Comparison of ENCODE assay signal across 9 mouse cellular contexts in genomic region chr5:93000774-93001757, GRCm38 (mm10). TPM values are rescaled to one million over a fixed set of nuclear protein-coding genes. Genes with fewer than 3 reads are reported as not detected.
A peak's percentile ranks its signal among the peaks of the same experiment; 100 is the strongest.
DNase-seq lines count a peak whose midpoint lies in the region; ATAC-seq and TF ChIP-seq lines count a peak whose summit lies in the region.
"Had no signal": no experiment of that assay in that cellular context is flagged by ENCODE, and none has a peak within 500 bp of the region (broad histone marks: within the 10 kb centered on the region; RNA-seq: fewer than 3 reads in every experiment).

No protein-coding gene starts in this region.

- no peak overlapping the region for H3K4me3 ChIP-seq in hindbrain, postnatal 0 days (ENCODE audit: low read length)
- no peak overlapping the region for H3K4me3 ChIP-seq in limb, embryonic 12.5 days (replicated peaks)

- 72% methylated on average over 17 of the region's 17 CpGs for WGBS in hindbrain, postnatal 0 days
- WGBS in limb, embryonic 12.5 days: 61% methylated on average over 17 of the region's 17 CpGs

- no peak overlapping the region for H3K9ac ChIP-seq in hindbrain, postnatal 0 days (replicated peaks; ENCODE audit: low read length)
- no peak overlapping the region for H3K9ac ChIP-seq in limb, embryonic 12.5 days (replicated peaks)

- H3K27me3 ChIP-seq in hindbrain, postnatal 0 days (ENCODE audit: insufficient read depth, low read length): no peaks in the 10 kb centered on the region
- H3K27me3 ChIP-seq in limb, embryonic 12.5 days: no peaks in the 10 kb centered on the region
- H3K27me3 ChIP-seq: Patski had no signal

- no peaks in the 10 kb centered on the region for H3K9me3 ChIP-seq in hindbrain, postnatal 0 days (ENCODE audit: low read length)
- H3K9me3 ChIP-seq in limb, embryonic 12.5 days: no peaks in the 10 kb centered on the region

- no peak for ATAC-seq in hindbrain, postnatal 0 days
- ATAC-seq in limb, embryonic 12.5 days (ENCODE audit: insufficient number of reproducible peaks, insufficient read depth, low FRiP score, low TSS enrichment, low read depth): no peak
- ATAC-seq: Patski had no signal

- 0 out of 2 replicates have a peak overlapping the region, but pooled peaks have one; percentile 8 for H3K27ac ChIP-seq in hindbrain, postnatal 0 days
- peak overlapping the region; percentile 76 for H3K27ac ChIP-seq in limb, embryonic 12.5 days

- no peak overlapping the region for H3K4me2 ChIP-seq in hindbrain, postnatal 0 days (ENCODE audit: low read depth, low read length)
- H3K4me2 ChIP-seq in limb, embryonic 12.5 days: no peak overlapping the region

- peak; percentile 56 for DNase-seq in left cerebral cortex, adult 11 months (ENCODE audit: low spot score)
- DNase-seq in left cerebral cortex, postnatal 4 days: no peak
- peak; percentile 40 to 65 for DNase-seq in frontal cortex, postnatal 25 days (ENCODE audit: low spot score in 2 of 2)
- no peak for DNase-seq in hindbrain, postnatal 0 days (ENCODE audit: low spot score)
- peak; percentile 71 to 82 for DNase-seq in right cerebral cortex, postnatal 10 days (ENCODE audit: low spot score in 2 of 2)
- no peak for DNase-seq in urinary bladder, postnatal 4 days (ENCODE audit: low spot score in 2 of 2)
- no peak for DNase-seq in adrenal gland, postnatal 14 days

- intact Hi-C loops in left cerebral cortex, postnatal 4 days (cut with DNase I): no loop called here

- TF ChIP-seq CTCF in hindbrain, postnatal 0 days (IDR thresholded peaks at IDR 0.05; ENCODE audit: low read depth): no peak

- H3K4me1 ChIP-seq in hindbrain, postnatal 0 days (ENCODE audit: insufficient read depth, low read length): no peaks in the 10 kb centered on the region
- H3K4me1 ChIP-seq in limb, embryonic 12.5 days (replicated peaks): peaks cover 59% of the 10 kb centered on the region

- H3K36me3 ChIP-seq in hindbrain, postnatal 0 days (ENCODE audit: insufficient read depth, low read length): no peaks in the 10 kb centered on the region
- H3K36me3 ChIP-seq in limb, embryonic 12.5 days: no peaks in the 10 kb centered on the region

RNA-seq across cellular contexts. Expression of gene Sowahb, which starts 43.8 kb away (rescaled TPM):
- under 1 TPM; 0.64 to 0.74 TPM for total RNA-seq in left cerebral cortex, postnatal 4 days (2021)
- total RNA-seq in hindbrain, postnatal 0 days (2014; rRNA removed): 0.10 and 0.25 TPM in 2 replicates
- polyA plus RNA-seq in hindbrain, postnatal 0 days (2015; fragmentation: Nextera tagmentation; extraction: Ambion mirVana): 0.04 and 0.08 TPM in 2 replicates
- 0.64 and 0.73 TPM in 2 replicates for polyA plus RNA-seq in limb, embryonic 12.5 days (2016; fragmentation: Nextera tagmentation; extraction: Ambion mirVana)
- 0.78 TPM in 1 of 2 replicates, not detected in the other for total RNA-seq in adrenal gland, postnatal 14 days (2021)

Comparison
In these comparisons a context has a peak if more than half of its experiments do, and no peak if none do; other contexts are left out.
1. DNase-seq: peak in left cerebral cortex, adult 11 months (single experiment), frontal cortex, postnatal 25 days (2 of 2) and right cerebral cortex, postnatal 10 days (2 of 2); none in left cerebral cortex, postnatal 4 days (single experiment), hindbrain, postnatal 0 days (single experiment), urinary bladder, postnatal 4 days (0 of 2) and adrenal gland, postnatal 14 days (single experiment).